Mouse (Mus musculus): Measurements from ENCODE around the gene Zdhhc19. TPM values are rescaled to one million over a fixed set of nuclear protein-coding genes. Genes with fewer than 3 reads are reported as not detected.

The Zdhhc19 gene
- polyA plus RNA-seq, 1 experiment, result 242 TPM

- Histone ChIP-seq H3K4me1 (ENCODE audit: control insufficient read depth, insufficient read depth, low read length) (no peaks in the 10 kb centered on the region; the same call in 1 of the 2 replicates), H3K27me3 (ENCODE audit: control insufficient read depth, insufficient read depth, low read length) (no peaks in the 10 kb centered on the region), H3K36me3 (ENCODE audit: control insufficient read depth, insufficient read depth, low read length) (no peaks in the 10 kb centered on the region), H3K4me3 (ENCODE audit: control insufficient read depth, low read depth, low read length) (no peak overlapping the region), H3K27ac (ENCODE audit: control insufficient read depth, insufficient read depth, low read depth, low read length) (no peak overlapping the region)
- TF ChIP-seq POLR2A (IDR thresholded peaks at IDR 0.05; ENCODE audit: control insufficient read depth, low read depth, low read length), result no peak
- no peak for TF ChIP-seq CTCF (IDR thresholded peaks at IDR 0.05; ENCODE audit: control insufficient read depth, insufficient read depth, insufficient replicate concordance, low read depth, low read length)
Measured at GRCm38 (mm10) chr16:32509066-32509942, 13.2 kb downstream of the Zdhhc19 start.

GRCm38 (mm10) chr16:32510399-32511337 lies 14.6 kb downstream of the Zdhhc19 start:
- TF ChIP-seq POLR2A (IDR thresholded peaks at IDR 0.05; ENCODE audit: control insufficient read depth, low read depth, low read length), result no peak
- no peak for TF ChIP-seq CTCF (IDR thresholded peaks at IDR 0.05; ENCODE audit: control insufficient read depth, insufficient read depth, insufficient replicate concordance, low read depth, low read length)
- H3K27me3 ChIP-seq (ENCODE audit: control insufficient read depth, insufficient read depth, low read length), result no peaks in the 10 kb centered on the region
- H3K4me3 ChIP-seq (ENCODE audit: control insufficient read depth, low read depth, low read length), result no peak overlapping the region
- H3K27ac ChIP-seq (ENCODE audit: control insufficient read depth, insufficient read depth, low read depth, low read length), result no peak overlapping the region
- no peaks in the 10 kb centered on the region for H3K36me3 ChIP-seq (ENCODE audit: control insufficient read depth, insufficient read depth, low read length)
- H3K4me1 ChIP-seq (ENCODE audit: control insufficient read depth, insufficient read depth, low read length), result no peaks in the 10 kb centered on the region; the same call in 1 of the 2 replicates

GRCm38 (mm10) chr16:32511338-32511734 lies 15.3 kb downstream of the Zdhhc19 start:
- no peaks in the 10 kb centered on the region for H3K27me3 ChIP-seq (ENCODE audit: control insufficient read depth, insufficient read depth, low read length)
- no peaks in the 10 kb centered on the region for H3K36me3 ChIP-seq (ENCODE audit: control insufficient read depth, insufficient read depth, low read length)
- H3K4me3 ChIP-seq (ENCODE audit: control insufficient read depth, low read depth, low read length), result no peak overlapping the region
- no peak overlapping the region for H3K27ac ChIP-seq (ENCODE audit: control insufficient read depth, insufficient read depth, low read depth, low read length)
- TF ChIP-seq POLR2A (IDR thresholded peaks at IDR 0.05; ENCODE audit: control insufficient read depth, low read depth, low read length) (no peak), CTCF (IDR thresholded peaks at IDR 0.05; ENCODE audit: control insufficient read depth, insufficient read depth, insufficient replicate concordance, low read depth, low read length) (no peak)
- peaks cover 3% of the 10 kb centered on the region; the same call in 1 of the 2 replicates for H3K4me1 ChIP-seq (ENCODE audit: control insufficient read depth, insufficient read depth, low read length)

GRCm38 (mm10) chr16:32511827-32512490 lies 15.9 kb downstream of the Zdhhc19 start:
- H3K4me1 ChIP-seq (ENCODE audit: control insufficient read depth, insufficient read depth, low read length), result peaks cover 3% of the 10 kb centered on the region; the same call in 1 of the 2 replicates
- H3K36me3 ChIP-seq (ENCODE audit: control insufficient read depth, insufficient read depth, low read length), result no peaks in the 10 kb centered on the region
- H3K4me3 ChIP-seq (ENCODE audit: control insufficient read depth, low read depth, low read length), result no peak overlapping the region
- no peak overlapping the region for H3K27ac ChIP-seq (ENCODE audit: control insufficient read depth, insufficient read depth, low read depth, low read length)
- no peaks in the 10 kb centered on the region for H3K27me3 ChIP-seq (ENCODE audit: control insufficient read depth, insufficient read depth, low read length)
- TF ChIP-seq POLR2A (IDR thresholded peaks at IDR 0.05; ENCODE audit: control insufficient read depth, low read depth, low read length), result no peak
- no peak for TF ChIP-seq CTCF (IDR thresholded peaks at IDR 0.05; ENCODE audit: control insufficient read depth, insufficient read depth, insufficient replicate concordance, low read depth, low read length)

- no peaks in the 10 kb centered on the region for H3K27me3 ChIP-seq (ENCODE audit: control insufficient read depth, insufficient read depth, low read length)
- H3K4me1 ChIP-seq (ENCODE audit: control insufficient read depth, insufficient read depth, low read length), result peaks cover 3% of the 10 kb centered on the region; the same call in 1 of the 2 replicates
- H3K36me3 ChIP-seq (ENCODE audit: control insufficient read depth, insufficient read depth, low read length), result no peaks in the 10 kb centered on the region
- TF ChIP-seq CTCF (IDR thresholded peaks at IDR 0.05; ENCODE audit: control insufficient read depth, insufficient read depth, insufficient replicate concordance, low read depth, low read length), result no peak
- no peak for TF ChIP-seq POLR2A (IDR thresholded peaks at IDR 0.05; ENCODE audit: control insufficient read depth, low read depth, low read length)
- H3K27ac ChIP-seq (ENCODE audit: control insufficient read depth, insufficient read depth, low read depth, low read length), result no peak overlapping the region
- H3K4me3 ChIP-seq (ENCODE audit: control insufficient read depth, low read depth, low read length), result no peak overlapping the region
Measured at GRCm38 (mm10) chr16:32512921-32513320, 16.9 kb downstream of the Zdhhc19 start.

GRCm38 (mm10) chr16:32513401-32513800 lies 17.3 kb downstream of the Zdhhc19 start:
- TF ChIP-seq CTCF (IDR thresholded peaks at IDR 0.05; ENCODE audit: control insufficient read depth, insufficient read depth, insufficient replicate concordance, low read depth, low read length), result no peak
- TF ChIP-seq POLR2A (IDR thresholded peaks at IDR 0.05; ENCODE audit: control insufficient read depth, low read depth, low read length), result no peak
- Histone ChIP-seq H3K4me3 (ENCODE audit: control insufficient read depth, low read depth, low read length) (no peak overlapping the region), H3K27ac (ENCODE audit: control insufficient read depth, insufficient read depth, low read depth, low read length) (no peak overlapping the region), H3K27me3 (ENCODE audit: control insufficient read depth, insufficient read depth, low read length) (no peaks in the 10 kb centered on the region), H3K36me3 (ENCODE audit: control insufficient read depth, insufficient read depth, low read length) (no peaks in the 10 kb centered on the region), H3K4me1 (ENCODE audit: control insufficient read depth, insufficient read depth, low read length) (peaks cover 3% of the 10 kb centered on the region; the same call in 1 of the 2 replicates)
